Mouse (Mus musculus): Measurements from ENCODE around the gene Ttn. TPM values are rescaled to one million over a fixed set of nuclear protein-coding genes. Genes with fewer than 3 reads are reported as not detected.
A peak's percentile ranks its signal among the peaks of the same experiment; 100 is the strongest.

The Ttn gene
- polyA plus RNA-seq, 1 experiment from 2014 or later: under 0.01 TPM

- in situ Hi-C loops (cut with MboI; ENCODE audit: low pct_unique_long_range_greater_than_20kb): no loop called here
- CTCF ChIA-PET: no interaction called here
These were observed 262.7 kb downstream of the Ttn start for GRCm38 (mm10) chr2:76719650-76720049.

GRCm38 (mm10) chr2:76714984-76715383, 267.4 kb downstream of the Ttn start:
- POLR2A ChIA-PET: no interaction called here

More at GRCm38 (mm10) chr2:76719650-76720049, 262.7 kb downstream of the Ttn start:
- ATAC-seq (no peak), DNase-seq (ENCODE audit: low read depth, low spot score) (no peak)
- no peak for TF ChIP-seq CTCF (IDR thresholded peaks at IDR 0.05)
- no peaks in the 10 kb centered on the region for H3K27me3 ChIP-seq
- POLR2A ChIA-PET: no interaction called here

GRCm38 (mm10) chr2:76708512-76708911, 273.8 kb downstream of the Ttn start:
- no peaks in the 10 kb centered on the region for H3K27me3 ChIP-seq
- ATAC-seq: no peak
- in situ Hi-C loops (cut with MboI; ENCODE audit: low pct_unique_long_range_greater_than_20kb): no loop called here
- DNase-seq (ENCODE audit: low read depth, low spot score): no peak
- ChIA-PET POLR2A (no interaction called here), CTCF (no interaction called here)
- no peak for TF ChIP-seq CTCF (IDR thresholded peaks at IDR 0.05)

More at GRCm38 (mm10) chr2:76714984-76715383, 267.4 kb downstream of the Ttn start:
- no peaks in the 10 kb centered on the region for H3K27me3 ChIP-seq
- TF ChIP-seq CTCF (IDR thresholded peaks at IDR 0.05): peak; percentile 73
- DNase-seq (ENCODE audit: low read depth, low spot score) (no peak), ATAC-seq (no peak)
- CTCF ChIA-PET: interaction anchor here (1.2 to 1.4 kb wide), 2 partner anchors 13 to 348 kb away, joined by 3 to 6 read pairs; no protein-coding TSS in a partner anchor
- in situ Hi-C loops (cut with MboI; ENCODE audit: low pct_unique_long_range_greater_than_20kb): no loop called here

GRCm38 (mm10) chr2:76705655-76706054, 276.7 kb downstream of the Ttn start:
- ChIA-PET CTCF (interaction anchor here (0.9 to 1.2 kb wide), 2 partner anchors 8 to 344 kb away, joined by 3 to 4 read pairs; no protein-coding TSS in a partner anchor), POLR2A (no interaction called here)
- in situ Hi-C loops (cut with MboI; ENCODE audit: low pct_unique_long_range_greater_than_20kb): no loop called here
- no peak for TF ChIP-seq CTCF (IDR thresholded peaks at IDR 0.05)
- DNase-seq (ENCODE audit: low read depth, low spot score) (no peak), ATAC-seq (no peak)
- H3K27me3 ChIP-seq: no peaks in the 10 kb centered on the region

GRCm38 (mm10) chr2:76702751-76703150, 279.6 kb downstream of the Ttn start:
- CTCF ChIA-PET: interaction anchor here (1.0 to 1.1 kb wide), 2 partner anchors 12 to 18 kb away, joined by 3 read pairs; no protein-coding TSS in a partner anchor
- no peak for TF ChIP-seq CTCF (IDR thresholded peaks at IDR 0.05)
- in situ Hi-C loops (cut with MboI; ENCODE audit: low pct_unique_long_range_greater_than_20kb): no loop called here
- DNase-seq (ENCODE audit: low read depth, low spot score) (no peak), ATAC-seq (peak; percentile 17)
- POLR2A ChIA-PET: interaction anchor here (0.6 kb wide), 1 partner anchor 331 kb away, joined by 3 read pairs; no protein-coding TSS in a partner anchor
- no peaks in the 10 kb centered on the region for H3K27me3 ChIP-seq

GRCm38 (mm10) chr2:76702188-76702587, 280.2 kb downstream of the Ttn start:
- POLR2A ChIA-PET: no interaction called here
- no peak for DNase-seq (ENCODE audit: low read depth, low spot score)

GRCm38 (mm10) chr2:76695290-76695689, 287.1 kb downstream of the Ttn start:
- ATAC-seq: no peak

More at GRCm38 (mm10) chr2:76702188-76702587, 280.2 kb downstream of the Ttn start:
- no peak for TF ChIP-seq CTCF (IDR thresholded peaks at IDR 0.05)
- in situ Hi-C loops (cut with MboI; ENCODE audit: low pct_unique_long_range_greater_than_20kb): no loop called here
- H3K27me3 ChIP-seq: no peaks in the 10 kb centered on the region
- no peak for ATAC-seq
- CTCF ChIA-PET: interaction anchor here (1.0 to 1.1 kb wide), 2 partner anchors 13 to 17 kb away, joined by 3 read pairs; no protein-coding TSS in a partner anchor

GRCm38 (mm10) chr2:76693765-76694164, 288.6 kb downstream of the Ttn start:
- DNase-seq (ENCODE audit: low read depth, low spot score): no peak
- ATAC-seq: no peak
- in situ Hi-C loops (cut with MboI; ENCODE audit: low pct_unique_long_range_greater_than_20kb): no loop called here
- ChIA-PET CTCF (no interaction called here), POLR2A (no interaction called here)
- TF ChIP-seq CTCF (IDR thresholded peaks at IDR 0.05): no peak
- no peaks in the 10 kb centered on the region for H3K27me3 ChIP-seq

More at GRCm38 (mm10) chr2:76695290-76695689, 287.1 kb downstream of the Ttn start:
- no peaks in the 10 kb centered on the region for H3K27me3 ChIP-seq
- POLR2A ChIA-PET: no interaction called here
- CTCF ChIA-PET: no interaction called here
- no peak for DNase-seq (ENCODE audit: low read depth, low spot score)
- no peak for TF ChIP-seq CTCF (IDR thresholded peaks at IDR 0.05)
- in situ Hi-C loops (cut with MboI; ENCODE audit: low pct_unique_long_range_greater_than_20kb): no loop called here

GRCm38 (mm10) chr2:76690436-76691204, 291.7 kb downstream of the Ttn start:
- POLR2A ChIA-PET: interaction anchor here (1.2 kb wide), 1 partner anchor 12 kb away, joined by 3 read pairs; no protein-coding TSS in a partner anchor
- ATAC-seq (no peak), DNase-seq (ENCODE audit: low read depth, low spot score) (no peak)
- in situ Hi-C loops (cut with MboI; ENCODE audit: low pct_unique_long_range_greater_than_20kb): no loop called here
- TF ChIP-seq CTCF (IDR thresholded peaks at IDR 0.05): no peak
- CTCF ChIA-PET: interaction anchor here (1.4 to 1.6 kb wide), 2 partner anchors 9 kb away, joined by 3 to 4 read pairs; no protein-coding TSS in a partner anchor
- no peaks in the 10 kb centered on the region for H3K27me3 ChIP-seq

GRCm38 (mm10) chr2:76688162-76688561, 294.2 kb downstream of the Ttn start:
- no peak for ATAC-seq
- in situ Hi-C loops (cut with MboI; ENCODE audit: low pct_unique_long_range_greater_than_20kb): no loop called here
- no peak for TF ChIP-seq CTCF (IDR thresholded peaks at IDR 0.05)
- DNase-seq (ENCODE audit: low read depth, low spot score): no peak
- ChIA-PET POLR2A (interaction anchor here (1.7 kb wide), 1 partner anchor 9 kb away, joined by 4 read pairs; no protein-coding TSS in a partner anchor), CTCF (interaction anchor here (1.6 kb wide), 1 partner anchor 13 kb away, joined by 5 read pairs; no protein-coding TSS in a partner anchor)
- no peaks in the 10 kb centered on the region for H3K27me3 ChIP-seq

- DNase-seq (ENCODE audit: low read depth, low spot score): no peak
- in situ Hi-C loops (cut with MboI; ENCODE audit: low pct_unique_long_range_greater_than_20kb): no loop called here
- ATAC-seq: no peak
- TF ChIP-seq CTCF (IDR thresholded peaks at IDR 0.05): no peak
- CTCF ChIA-PET: interaction anchor here (1.6 kb wide), 1 partner anchor 14 kb away, joined by 5 read pairs; no protein-coding TSS in a partner anchor
- POLR2A ChIA-PET: interaction anchor here (1.7 kb wide), 1 partner anchor 9 kb away, joined by 4 read pairs; no protein-coding TSS in a partner anchor
- H3K27me3 ChIP-seq: no peaks in the 10 kb centered on the region
These were observed 294.7 kb downstream of the Ttn start for GRCm38 (mm10) chr2:76687608-76688007.

All from Patski (cell line).